Mouse (Mus musculus) adrenal gland, adult 8-10 months (tissue): Measurements from ENCODE around the gene Ltb. TPM values are rescaled to one million over a fixed set of nuclear protein-coding genes. Genes with fewer than 3 reads are reported as not detected.
"Not testable (repeated sequence)": the region's sequence is repeated elsewhere in the genome, so short reads cannot be mapped to it uniquely, and the experiment has no call there.

Source experiments
- DNase-seq: peaks from one replicate; pipeline ENCODE4 v3.0.0; 2022
- total RNA-seq, 4 experiments: library from RNA; stranded (reverse); gene quantifications; 2 replicates each; pipeline ENCODE4 v1.2.4; 2022

Ltb gene
- total RNA-seq, 4 experiments from 2014 or later = 1.3 to 10.3 (median 4.5) TPM

GRCm38 (mm10) chr17:35225456-35225855, 31.2 kb downstream of the Ltb start:
- DNase-seq = no peak

GRCm38 (mm10) chr17:35226561-35227046, 32.4 kb downstream of the Ltb start:
- DNase-seq = no peak

DNA sequence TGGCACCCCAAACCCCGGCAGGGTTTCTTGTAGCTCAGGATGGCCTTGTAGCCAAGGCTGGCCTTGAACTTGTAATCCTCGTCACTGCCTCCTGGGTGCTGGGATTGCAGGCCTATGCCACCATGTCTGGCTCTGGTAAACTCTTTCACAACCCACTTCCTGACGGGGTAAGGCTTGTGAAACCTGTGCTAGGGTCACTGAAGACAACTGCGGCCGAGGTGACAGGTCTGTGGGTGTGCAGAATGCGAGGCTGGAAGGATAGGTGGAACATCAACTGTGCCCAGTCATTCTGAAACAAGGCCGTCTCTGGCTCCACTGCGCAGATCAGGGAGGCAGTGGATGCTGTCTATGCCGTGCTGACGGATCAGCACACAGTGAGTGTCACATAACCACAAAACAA, 36.8 kb downstream of the Ltb start:
- no peak for DNase-seq

DNA sequence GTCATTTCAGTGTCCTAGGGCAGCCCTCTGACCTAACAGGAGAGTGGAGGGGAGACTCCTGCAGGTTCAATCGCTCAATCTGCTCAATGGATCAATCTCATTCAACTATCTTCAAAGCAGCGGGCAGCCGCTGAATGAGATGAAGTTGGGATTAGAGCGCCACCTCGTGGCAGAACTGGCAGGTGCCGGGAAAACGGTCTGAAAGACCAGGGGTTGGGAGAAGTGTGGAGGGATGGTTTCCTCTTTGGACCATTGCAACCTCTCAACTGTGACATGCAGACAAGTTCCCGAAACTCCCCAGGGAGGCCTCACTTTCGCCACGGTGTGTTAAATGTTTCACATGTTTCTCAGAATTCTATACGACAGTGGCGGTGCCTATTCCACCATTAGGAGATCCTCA, 37.8 kb downstream of the Ltb start:
- no peak for DNase-seq

DNA sequence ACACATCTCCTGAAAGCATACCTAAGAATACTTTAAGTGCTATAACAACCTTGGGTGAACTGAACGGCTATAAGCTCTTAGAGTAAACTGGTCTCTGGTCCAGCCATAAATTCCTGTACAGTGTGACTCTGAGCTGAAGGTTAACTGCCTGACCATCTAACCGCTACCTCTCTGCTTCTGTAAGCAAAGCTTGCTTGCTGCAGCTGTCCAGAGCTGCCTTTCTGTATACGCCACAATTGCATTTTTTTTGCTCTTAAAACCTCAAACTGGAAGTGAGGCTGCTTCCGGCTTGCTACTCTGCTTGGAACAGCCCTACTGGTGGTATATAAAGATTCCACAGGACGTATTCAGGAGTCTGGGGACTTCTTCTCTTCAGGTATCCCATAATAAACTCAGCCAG, 38.4 kb downstream of the Ltb start:
- DNase-seq = no peak

GRCm38 (mm10) chr17:35233114-35233980, 39.1 kb downstream of the Ltb start, which contains the start of gene Atp6v1g2:
Atp6v1g2 (plus strand) TSS chr17:35233660.
- DNase-seq = no peak

DNA sequence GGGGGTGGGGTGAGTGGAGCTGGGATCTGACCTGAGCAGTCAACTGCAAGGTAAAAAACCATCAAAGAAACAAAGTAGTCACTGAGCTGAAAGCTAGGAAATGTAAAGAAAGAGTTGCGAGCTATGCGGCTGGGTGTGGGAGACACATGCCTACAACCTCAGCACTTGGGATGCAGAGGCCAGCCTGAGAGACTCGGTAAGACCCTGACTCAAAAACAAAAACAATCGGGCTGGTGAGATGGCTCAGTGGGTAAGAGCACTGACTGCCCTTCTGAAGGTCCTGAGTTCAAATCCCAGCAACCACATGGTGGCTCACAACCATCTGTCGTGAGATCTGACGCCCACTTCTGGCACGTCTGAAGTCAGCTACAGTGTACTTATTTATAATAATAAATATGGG, 39.9 kb downstream of the Ltb start:
- DNase-seq = not testable (repeated sequence)

DNA sequence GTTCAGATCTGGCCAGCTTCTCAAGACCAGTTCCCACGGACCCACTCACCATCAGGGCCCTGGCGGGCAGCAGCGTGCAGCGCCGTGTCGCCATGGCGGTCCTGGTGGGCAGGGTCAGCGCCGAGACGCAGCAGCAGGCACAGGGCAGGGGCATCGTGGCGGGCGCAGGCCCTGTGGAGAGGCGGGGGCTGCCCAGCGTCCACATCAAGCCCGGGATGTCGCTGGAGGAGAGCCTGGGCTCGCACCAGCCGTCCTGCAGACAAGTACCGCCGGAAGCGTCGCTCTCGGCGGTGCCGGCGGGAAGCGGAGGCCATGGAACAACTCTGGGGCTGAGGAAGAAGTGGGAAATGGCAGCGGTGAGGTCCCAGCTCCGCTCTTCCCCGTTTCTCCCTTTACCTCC, 40.7 kb downstream of the Ltb start:
- no peak for DNase-seq

GRCm38 (mm10) chr17:35235614-35236389, 41.6 kb downstream of the Ltb start, which contains the start of gene Nfkbil1:
Nfkbil1 (minus strand) TSS chr17:35235792.
- peak; percentile 91 for DNase-seq

DNA sequence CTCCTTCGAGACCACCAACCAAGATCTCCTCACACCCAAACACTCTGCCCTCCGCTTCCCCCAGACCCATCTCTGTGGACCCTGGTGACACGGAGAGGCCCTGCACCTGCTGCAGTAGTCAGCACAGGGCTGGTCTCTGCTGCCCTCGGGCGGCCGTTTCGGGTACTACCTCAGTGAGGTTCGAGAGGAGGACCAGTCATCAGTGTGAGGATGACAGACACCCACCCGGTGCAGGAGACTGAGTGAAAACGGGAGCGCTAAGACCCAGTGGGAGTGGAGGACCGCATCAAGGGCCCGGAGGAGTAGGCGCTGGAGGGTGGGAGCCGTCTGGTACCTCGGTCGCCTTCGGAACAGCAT, 42.1 kb downstream of the Ltb start:
- DNase-seq = peak; percentile 92

GRCm38 (mm10) chr17:35236996-35237395, 42.8 kb downstream of the Ltb start:
- no peak for DNase-seq

GRCm38 (mm10) chr17:35237504-35237903, 43.3 kb downstream of the Ltb start:
- no peak for DNase-seq

- DNase-seq = no peak
These were observed 45.5 kb downstream of the Ltb start for GRCm38 (mm10) chr17:35239700-35240099.

- DNase-seq = no peak
These were observed 46.4 kb downstream of the Ltb start for GRCm38 (mm10) chr17:35240384-35241304.

GRCm38 (mm10) chr17:35241305-35242014, 47.2 kb downstream of the Ltb start, which contains the start of gene Ddx39b:
Ddx39b (plus strand) TSS chr17:35241746.
- DNase-seq = peak; percentile 94

- no peak for DNase-seq
These were observed 48.0 kb downstream of the Ltb start for GRCm38 (mm10) chr17:35242015-35242941.

DNA sequence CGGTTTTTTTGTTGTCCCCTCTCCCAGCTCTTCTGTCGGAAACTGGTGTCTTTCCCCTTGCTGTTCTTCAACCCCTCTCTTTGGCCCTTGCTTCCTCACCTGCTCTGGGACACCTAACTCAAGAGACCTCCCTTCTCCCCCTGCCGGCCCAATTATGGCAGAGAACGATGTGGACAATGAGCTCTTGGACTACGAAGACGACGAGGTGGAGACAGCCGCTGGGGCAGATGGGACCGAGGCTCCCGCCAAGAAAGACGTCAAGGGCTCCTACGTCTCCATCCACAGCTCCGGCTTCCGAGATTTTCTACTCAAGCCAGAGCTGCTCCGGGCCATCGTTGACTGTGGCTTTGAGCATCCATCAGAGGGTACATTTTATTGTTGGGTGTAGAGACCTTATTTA, 48.8 kb downstream of the Ltb start:
- DNase-seq = no peak

DNA sequence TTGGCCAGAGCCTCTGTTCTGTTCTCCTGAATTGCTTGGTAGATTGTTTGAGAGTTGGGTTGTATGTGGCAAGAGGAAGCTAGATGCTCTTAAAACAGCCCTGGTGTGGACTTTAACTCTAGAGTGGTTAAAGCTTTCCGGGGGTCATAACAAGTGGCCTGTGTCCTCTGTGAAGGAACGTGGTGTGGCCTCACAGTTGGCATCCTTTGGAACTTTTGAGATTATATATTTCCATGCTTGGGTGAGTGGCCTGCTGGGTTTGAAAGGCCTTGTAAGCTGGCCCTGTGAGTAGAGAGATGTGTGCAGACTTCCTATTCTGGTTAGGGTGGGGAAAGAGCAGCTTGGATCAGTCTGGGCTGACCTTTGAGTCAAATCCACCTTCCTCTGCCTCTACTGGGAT, 50.8 kb downstream of the Ltb start:
- DNase-seq = no peak
